ENCODE assay signal across 8 mouse cellular contexts in the genomic region with DNA sequence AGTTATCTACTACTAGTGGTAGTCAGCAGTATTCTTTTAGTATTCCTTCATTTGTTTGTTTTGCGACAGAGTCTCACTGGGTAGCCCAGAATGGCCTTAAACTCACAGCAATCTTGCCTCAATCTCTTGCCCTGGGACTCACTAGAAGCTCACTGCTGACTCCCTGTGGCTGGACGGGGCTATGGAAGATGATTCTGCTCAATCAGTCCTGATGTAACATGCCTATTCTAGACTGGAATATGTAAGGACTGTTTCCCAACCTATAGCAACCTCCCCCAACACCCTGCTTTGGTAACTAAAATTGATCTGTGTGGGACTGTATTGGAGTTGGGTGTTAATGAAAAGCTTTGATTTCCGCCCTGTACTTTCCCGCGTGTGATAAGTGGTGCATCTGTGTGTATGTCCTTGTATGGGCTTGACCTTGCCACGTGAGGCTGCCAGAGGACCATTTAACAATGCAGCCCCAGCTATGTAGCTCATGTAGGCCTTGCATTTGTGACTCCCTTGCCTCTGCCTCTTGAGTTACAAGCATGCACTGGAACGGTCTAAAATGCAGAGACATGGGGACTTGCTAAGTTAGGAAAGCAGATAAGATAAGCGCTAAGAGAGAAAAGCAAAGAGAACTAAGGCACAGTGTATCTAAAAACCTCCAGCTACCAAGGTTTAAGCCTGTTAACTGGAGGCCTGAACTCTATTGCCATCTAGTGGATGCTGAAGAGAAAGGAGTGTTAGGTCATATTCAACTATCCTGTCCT. TPM values are rescaled to one million over a fixed set of nuclear protein-coding genes. Genes with fewer than 3 reads are reported as not detected.
DNase-seq lines count a peak whose midpoint lies in the region; ATAC-seq lines count a peak whose summit lies in the region.
"Had no signal": no experiment of that assay in that cellular context is flagged by ENCODE, and none has a peak within 500 bp of the region (broad histone marks: within the 10 kb centered on the region; RNA-seq: fewer than 3 reads in every experiment).

No protein-coding gene starts in this region.

- H3K4me2 ChIP-seq in kidney, embryonic 14.5 days (replicated peaks; ENCODE audit: low read depth, low read length) = no peak overlapping the region
- no peak overlapping the region for H3K4me2 ChIP-seq in liver, embryonic 16.5 days (ENCODE audit: low read depth, low read length)
- no peak overlapping the region for H3K4me2 ChIP-seq in neural tube, embryonic 13.5 days
- H3K4me2 ChIP-seq: limb, embryonic 12.5 days had no signal

- 39% methylated on average over 8 of the region's 8 CpGs for WGBS in kidney, embryonic 14.5 days
- WGBS in liver, embryonic 16.5 days (ENCODE audit: insufficient replicate concordance) = 24% methylated on average over 8 of the region's 8 CpGs
- WGBS in neural tube, embryonic 13.5 days = 31% methylated on average over 8 of the region's 8 CpGs

- H3K27ac ChIP-seq in kidney, embryonic 14.5 days (ENCODE audit: low read depth, low read length) = no peak overlapping the region
- no peak overlapping the region for H3K27ac ChIP-seq in liver, embryonic 16.5 days (ENCODE audit: low read length)
- no peak overlapping the region for H3K27ac ChIP-seq in neural tube, embryonic 13.5 days (replicated peaks)
- H3K27ac ChIP-seq: limb, embryonic 12.5 days had no signal

- no peaks in the 10 kb centered on the region for H3K9me3 ChIP-seq in kidney, embryonic 14.5 days (ENCODE audit: control insufficient read depth, low read length)
- H3K9me3 ChIP-seq in liver, embryonic 16.5 days (replicated peaks; ENCODE audit: control insufficient read depth, low read length) = no peaks in the 10 kb centered on the region
- no peaks in the 10 kb centered on the region for H3K9me3 ChIP-seq in neural tube, embryonic 13.5 days
- H3K9me3 ChIP-seq: limb, embryonic 12.5 days had no signal

- H3K36me3 ChIP-seq in kidney, embryonic 14.5 days (ENCODE audit: control insufficient read depth, insufficient read depth, low read length) = peaks cover 8% of the 10 kb centered on the region; the same call in 1 of the 2 replicates
- peaks cover 3% of the 10 kb centered on the region; the same call in 1 of the 2 replicates for H3K36me3 ChIP-seq in liver, embryonic 16.5 days (ENCODE audit: control insufficient read depth, insufficient read depth)
- H3K36me3 ChIP-seq in neural tube, embryonic 13.5 days = peaks cover 16% of the 10 kb centered on the region

- DNase-seq in 416B (ENCODE audit: low read depth) = peak; percentile 90
- peak; percentile 40 to 54 for DNase-seq in CD8-positive naive resting alpha-beta T cell, adult 2 months (ENCODE audit: low read depth in 2 of 2, low spot score in 2 of 2)
- DNase-seq in cerebellum, adult 18-20 months = peak; percentile 46 to 49
- peak; percentile 73 for DNase-seq in heart, adult 8-10 months (ENCODE audit: low spot score)

- H3K9ac ChIP-seq in kidney, embryonic 14.5 days (ENCODE audit: low read depth, low read length) = no peak overlapping the region
- no peak overlapping the region for H3K9ac ChIP-seq in liver, embryonic 16.5 days (ENCODE audit: low read depth, low read length)
- H3K9ac ChIP-seq in neural tube, embryonic 13.5 days = no peak overlapping the region
- H3K9ac ChIP-seq: limb, embryonic 12.5 days had no signal

- no peaks in the 10 kb centered on the region for H3K27me3 ChIP-seq in kidney, embryonic 14.5 days (ENCODE audit: control insufficient read depth, insufficient read depth, low read length)
- H3K27me3 ChIP-seq in liver, embryonic 16.5 days (ENCODE audit: control insufficient read depth, insufficient read depth, low read depth, low read length) = no peaks in the 10 kb centered on the region
- no peaks in the 10 kb centered on the region for H3K27me3 ChIP-seq in neural tube, embryonic 13.5 days
- H3K27me3 ChIP-seq: limb, embryonic 12.5 days had no signal

- no peak overlapping the region for H3K4me3 ChIP-seq in kidney, embryonic 14.5 days (ENCODE audit: low read length)
- H3K4me3 ChIP-seq in liver, embryonic 16.5 days (ENCODE audit: low read depth, low read length) = no peak overlapping the region
- H3K4me3 ChIP-seq in neural tube, embryonic 13.5 days = no peak overlapping the region
- H3K4me3 ChIP-seq: limb, embryonic 12.5 days had no signal

- 0 out of 2 replicates have a peak, but pooled peaks have one; percentile 39 for ATAC-seq in kidney, embryonic 14.5 days (ENCODE audit: low FRiP score, low TSS enrichment)
- ATAC-seq in liver, embryonic 16.5 days (ENCODE audit: low read depth) = peak; percentile 45
- ATAC-seq in neural tube, embryonic 13.5 days (ENCODE audit: low read depth) = peak; percentile 61; the same call in 1 of the 2 replicates

- 0 out of 2 replicates have a peak, but pooled peaks cover 2% of the 10 kb centered on the region for H3K4me1 ChIP-seq in kidney, embryonic 14.5 days (ENCODE audit: control insufficient read depth, insufficient read depth, low read length)
- H3K4me1 ChIP-seq in liver, embryonic 16.5 days (ENCODE audit: control insufficient read depth, low read depth, low read length) = peaks cover 4% of the 10 kb centered on the region; the same call in 1 of the 2 replicates
- peaks cover 8% of the 10 kb centered on the region for H3K4me1 ChIP-seq in neural tube, embryonic 13.5 days (replicated peaks)

RNA-seq across cellular contexts. Expression of a gene that starts 0.7 kb away (rescaled TPM):
- under 1 TPM in 1 of 4 experiments, not detected in 3; 0.59 TPM for total RNA-seq in heart, adult 8-10 months (2022)
- 0.27 TPM in 1 of 2 replicates, not detected in the other for polyA plus RNA-seq in kidney, embryonic 14.5 days (2014; fragmentation: Nextera tagmentation; extraction: Ambion mirVana)
- 0.09 and 0.13 TPM in 2 replicates for polyA plus RNA-seq in liver, embryonic 16.5 days (2015; fragmentation: Nextera tagmentation; extraction: Ambion mirVana)
- 0.43 and 0.63 TPM in 2 replicates for polyA plus RNA-seq in neural tube, embryonic 13.5 days (2015; fragmentation: Nextera tagmentation; extraction: Ambion mirVana)

RNA-seq across cellular contexts. Expression of a gene that starts 6.4 kb away (rescaled TPM):
- total RNA-seq in heart, adult 8-10 months (2022) = 1 to 10 TPM; 3.7 to 6.7 (median 6.1) TPM
- polyA plus RNA-seq in kidney, embryonic 14.5 days (2014; fragmentation: Nextera tagmentation; extraction: Ambion mirVana) = 32.1 and 43.2 TPM in 2 replicates
- polyA plus RNA-seq in liver, embryonic 16.5 days (2015; fragmentation: Nextera tagmentation; extraction: Ambion mirVana) = 26.1 and 32.4 TPM in 2 replicates
- 34.6 and 36.6 TPM in 2 replicates for polyA plus RNA-seq in neural tube, embryonic 13.5 days (2015; fragmentation: Nextera tagmentation; extraction: Ambion mirVana)

RNA-seq across cellular contexts. Expression of a gene that starts 40.2 kb away (rescaled TPM):
- total RNA-seq in heart, adult 8-10 months (2022) = not detected
- polyA plus RNA-seq in kidney, embryonic 14.5 days (2014; fragmentation: Nextera tagmentation; extraction: Ambion mirVana) = 0.19 TPM in 1 of 2 replicates, not detected in the other
- not detected in 2 replicates for polyA plus RNA-seq in liver, embryonic 16.5 days (2015; fragmentation: Nextera tagmentation; extraction: Ambion mirVana)
- not detected in 2 replicates for polyA plus RNA-seq in neural tube, embryonic 13.5 days (2015; fragmentation: Nextera tagmentation; extraction: Ambion mirVana)
- polyA plus RNA-seq: limb, embryonic 12.5 days had no signal
